Mouse (Mus musculus) stomach, embryonic 15.5 days (tissue): ENCODE measurements at regions not wholly inside any gene's neighbourhood (a gene's known extent, or its start where the extent isn't known, plus 50 kb on each side); places are given as distances from the start of the nearest gene placed in this dataset.
A peak's percentile ranks its signal among the peaks of the same experiment; 100 is the strongest.

ENCODE experiments used
- ATAC-seq: fragments of 200-750 bp; cut with Nextera tagmentation; 2 replicates; pipeline ENCODE4 v1.8.0; 2017; ENCODE audit warnings: low read depth, moderate number of reproducible peaks, moderate TSS enrichment; ENCODE audit not compliant: insufficient read depth, low FRiP score
- H3K27ac ChIP-seq: fragments of 300-500 bp; sonication (generic); 2 replicates; pipeline ENCODE4 v1.5.1; 2015; ENCODE audit warnings: mild to moderate bottlenecking, inconsistent platforms
- H3K27me3 ChIP-seq: fragments of 300-500 bp; sonication (generic); replicated peaks from 2 replicates; pipeline ENCODE4 v1.6.1; 2015; ENCODE audit warnings: inconsistent platforms
- H3K36me3 ChIP-seq: fragments of 300-500 bp; sonication (generic); 2 replicates; pipeline ENCODE4 v1.6.1; 2015; ENCODE audit warnings: inconsistent platforms
- H3K4me1 ChIP-seq: fragments of 300-500 bp; sonication (generic); 2 replicates; pipeline ENCODE4 v1.6.1; 2015; ENCODE audit warnings: inconsistent platforms
- H3K4me2 ChIP-seq: fragments of 300-500 bp; sonication (generic); 2 replicates; pipeline ENCODE4 v1.6.1; 2015; ENCODE audit warnings: mild to moderate bottlenecking, inconsistent platforms
- H3K4me3 ChIP-seq: fragments of 300-500 bp; sonication (generic); replicated peaks from 2 replicates; pipeline ENCODE4 v1.5.1; 2015; ENCODE audit warnings: inconsistent platforms
- H3K9ac ChIP-seq: fragments of 300-500 bp; sonication (generic); 2 replicates; pipeline ENCODE4 v1.6.1; 2015; ENCODE audit warnings: inconsistent platforms
- H3K9me3 ChIP-seq: fragments of 300-500 bp; sonication (generic); 2 replicates; pipeline ENCODE4 v1.6.1; 2016; ENCODE audit warnings: inconsistent platforms
- WGBS: fragments of 180-500 bp; shearing (Covaris S2); methylation state at CpG from one replicate; pipeline ENCODE4 v1.1.7; 2015; 5-methylcytosine and 5-hydroxymethylcytosine counted together

DNA sequence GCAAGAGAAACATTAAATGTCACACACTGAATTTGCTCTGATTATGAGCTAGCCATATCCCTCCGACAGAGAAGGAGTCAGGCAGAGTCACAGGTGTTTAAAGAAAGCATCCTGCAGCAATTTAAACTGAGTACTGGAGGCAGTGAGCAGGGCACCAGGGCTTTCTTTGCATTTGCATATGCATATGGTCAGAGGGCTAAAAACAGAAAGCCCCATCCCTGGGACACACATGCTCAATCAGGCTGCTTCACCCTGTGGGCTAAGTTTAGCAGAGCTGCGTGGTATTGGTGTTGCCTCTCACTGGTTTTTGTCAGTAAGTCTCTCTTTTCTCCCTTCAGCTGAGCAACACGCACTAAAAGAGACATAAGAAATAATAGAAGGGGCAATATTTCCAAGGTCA, 289.9 kb upstream of the Rps6ka3 start:
- no peak overlapping the region for H3K4me3 ChIP-seq
- ATAC-seq = no peak
- no peaks in the 10 kb centered on the region for H3K9me3 ChIP-seq
- no peaks in the 10 kb centered on the region for H3K4me1 ChIP-seq
- no peak overlapping the region for H3K9ac ChIP-seq
- WGBS = 66% methylated on average over 3 of the region's 3 CpGs
- no peaks in the 10 kb centered on the region for H3K27me3 ChIP-seq
- H3K36me3 ChIP-seq = no peaks in the 10 kb centered on the region
- H3K27ac ChIP-seq = no peak overlapping the region
- no peak overlapping the region for H3K4me2 ChIP-seq

DNA sequence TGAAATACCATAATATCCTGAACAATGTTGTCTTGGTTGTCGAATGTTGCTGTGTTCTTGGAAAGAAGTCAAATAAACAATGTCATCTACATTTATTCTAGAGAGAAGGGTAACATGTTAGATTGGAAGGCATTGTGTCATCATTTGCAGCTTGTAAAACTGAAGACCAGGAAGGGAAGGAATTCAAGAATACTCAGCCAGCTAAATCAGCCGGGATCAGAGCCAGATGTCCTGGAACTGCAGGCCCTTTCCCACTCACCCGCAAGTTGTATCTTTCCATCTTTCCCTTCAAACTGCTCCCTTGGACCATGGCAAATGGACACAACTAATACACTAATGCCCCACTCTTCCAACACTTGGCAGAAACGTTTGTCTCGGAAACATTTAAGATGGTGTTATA, 288.7 kb upstream of the Rps6ka3 start:
- Histone ChIP-seq H3K4me3 (no peak overlapping the region), H3K36me3 (no peaks in the 10 kb centered on the region), H3K27ac (no peak overlapping the region), H3K27me3 (no peaks in the 10 kb centered on the region), H3K9ac (no peak overlapping the region), H3K9me3 (no peaks in the 10 kb centered on the region), H3K4me2 (no peak overlapping the region), H3K4me1 (no peaks in the 10 kb centered on the region)
- no peak for ATAC-seq
- 54% methylated on average over 5 of the region's 5 CpGs for WGBS

- WGBS = 30% methylated on average over 14 of the region's 14 CpGs
- Histone ChIP-seq H3K9ac (no peak overlapping the region), H3K27ac (no peak overlapping the region), H3K4me2 (peak overlapping the region; percentile 13; the same call in 1 of the 2 replicates), H3K36me3 (no peaks in the 10 kb centered on the region), H3K4me3 (no peak overlapping the region), H3K4me1 (no peaks in the 10 kb centered on the region), H3K27me3 (no peaks in the 10 kb centered on the region), H3K9me3 (no peaks in the 10 kb centered on the region)
- no peak for ATAC-seq
Measured at GRCm38 (mm10) chrX:158921838-158922450, 288.2 kb upstream of the Rps6ka3 start.

DNA sequence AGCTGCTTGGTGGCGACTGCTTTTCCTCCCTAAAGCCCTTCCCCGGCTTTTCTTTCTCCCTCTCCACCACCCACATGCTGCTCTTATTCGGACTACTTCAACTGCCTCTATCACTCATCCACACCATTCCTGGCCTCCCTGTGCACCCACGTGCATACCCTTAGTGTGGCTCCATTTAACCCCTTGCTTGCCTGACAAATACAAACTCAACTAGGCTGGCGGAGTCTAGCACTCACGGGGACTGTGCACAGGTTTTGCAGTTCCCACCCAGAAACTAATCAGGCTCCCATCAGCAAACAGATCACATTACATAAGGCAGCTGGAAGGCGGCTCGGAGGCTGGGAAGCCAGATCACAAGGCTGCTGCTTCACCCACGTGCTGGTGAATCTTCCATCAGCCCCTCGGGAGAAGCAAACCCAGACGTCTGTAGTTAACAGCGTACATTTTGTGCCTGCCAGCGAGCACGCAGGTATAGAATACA, 287.0 kb upstream of the Rps6ka3 start:
- no peaks in the 10 kb centered on the region for H3K9me3 ChIP-seq
- ATAC-seq = peak; percentile 14; the same call in 1 of the 2 replicates
- no peaks in the 10 kb centered on the region for H3K36me3 ChIP-seq
- no peaks in the 10 kb centered on the region for H3K27me3 ChIP-seq
- no peak overlapping the region for H3K27ac ChIP-seq
- H3K9ac ChIP-seq = no peak overlapping the region
- peak overlapping the region; percentile 39 for H3K4me2 ChIP-seq
- no peaks in the 10 kb centered on the region for H3K4me1 ChIP-seq
- 19% methylated on average over 14 of the region's 14 CpGs for whole genome bisulfite sequencing
- H3K4me3 ChIP-seq = no peak overlapping the region; the same call in 1 of the 2 replicates

DNA sequence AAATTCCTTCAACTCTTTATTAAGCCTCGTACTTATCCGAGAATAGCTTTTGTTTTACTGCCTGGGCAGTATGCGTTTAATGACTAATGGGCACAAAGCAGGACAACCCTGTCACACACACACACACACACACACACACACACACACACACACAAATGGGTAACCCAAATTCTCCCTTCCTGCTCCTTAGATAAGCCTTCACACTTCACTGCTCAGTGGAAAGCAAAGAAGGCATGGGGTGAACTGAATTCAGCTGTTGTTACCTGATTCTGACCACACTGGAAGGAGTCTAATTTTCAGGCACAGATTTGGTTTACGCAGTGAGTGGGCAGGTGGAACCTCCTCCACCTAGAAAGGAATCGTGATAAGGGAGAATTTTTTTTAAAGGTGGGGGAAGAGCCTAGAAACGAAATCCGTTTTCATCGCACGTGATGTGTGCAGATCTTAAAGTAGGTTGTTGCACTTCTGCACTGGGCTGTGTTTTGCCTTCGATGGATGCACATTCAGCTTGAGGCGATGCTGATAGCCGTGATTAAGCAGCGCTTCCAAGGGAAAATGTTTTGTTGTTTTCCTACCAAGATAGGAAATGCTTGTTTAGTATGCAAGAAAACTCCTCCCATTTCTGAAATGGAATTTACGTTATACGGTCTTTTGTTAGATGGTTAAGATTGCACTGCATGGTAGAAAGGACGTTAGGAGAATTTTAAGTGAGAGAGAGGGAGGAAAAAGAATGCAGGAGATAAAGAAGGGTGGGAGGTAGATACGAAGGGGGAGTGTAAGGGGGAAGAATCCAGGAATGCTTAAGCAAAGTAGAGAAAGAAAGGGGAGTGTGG, 286.2 kb upstream of the Rps6ka3 start:
- H3K9me3 ChIP-seq = no peaks in the 10 kb centered on the region
- no peak overlapping the region for H3K27ac ChIP-seq
- no peaks in the 10 kb centered on the region for H3K27me3 ChIP-seq
- no peaks in the 10 kb centered on the region for H3K4me1 ChIP-seq
- no peak overlapping the region; the same call in 1 of the 2 replicates for H3K4me3 ChIP-seq
- ATAC-seq = no peak
- H3K9ac ChIP-seq = no peak overlapping the region
- H3K36me3 ChIP-seq = no peaks in the 10 kb centered on the region
- 42% methylated on average over 17 of the region's 17 CpGs for WGBS
- H3K4me2 ChIP-seq = peak overlapping the region; percentile 39

DNA sequence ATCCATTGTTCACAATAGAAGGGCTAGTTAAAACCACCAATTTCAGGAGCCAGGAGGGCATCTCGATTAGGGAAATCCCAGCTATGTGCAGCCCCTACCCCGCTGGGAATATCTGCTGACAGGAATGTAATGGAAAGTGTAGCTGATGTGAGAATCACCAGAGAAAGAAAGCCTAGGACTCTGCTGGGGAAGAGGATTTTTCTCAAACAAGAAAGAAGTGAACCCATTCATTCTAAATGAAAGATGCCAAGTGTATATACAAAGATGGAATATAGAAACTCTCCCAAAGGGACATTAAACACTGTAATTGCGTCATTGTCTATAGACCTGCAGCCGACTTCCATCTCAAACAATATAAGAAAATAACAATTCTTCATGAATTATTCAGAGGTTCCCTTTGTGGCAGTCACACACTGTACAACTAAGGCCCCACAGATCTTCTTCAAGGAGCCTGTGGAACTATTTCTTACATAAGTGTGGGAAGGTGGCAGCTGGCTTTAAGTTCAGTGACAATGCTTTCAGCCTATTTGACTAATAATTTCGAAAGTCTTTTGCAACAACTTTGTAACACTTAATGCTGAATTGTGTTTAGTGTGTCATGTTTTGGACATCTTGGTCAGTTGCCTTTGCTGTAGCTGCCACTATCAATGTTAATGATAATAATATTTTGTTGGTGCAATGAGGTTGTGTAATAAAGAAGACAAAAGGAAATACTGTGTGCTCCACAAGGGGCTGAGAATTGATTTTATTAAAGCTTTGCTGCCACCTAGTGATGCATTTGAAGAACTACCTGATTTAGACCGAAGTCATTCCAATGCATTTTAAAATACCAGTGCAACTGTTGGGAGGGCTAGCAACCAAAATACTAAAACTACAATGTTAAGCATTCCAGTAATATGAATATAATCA, 285.4 kb upstream of the Rps6ka3 start:
- no peak for ATAC-seq
- Histone ChIP-seq H3K4me3 (no peak overlapping the region), H3K9me3 (no peaks in the 10 kb centered on the region), H3K4me2 (no peak overlapping the region), H3K4me1 (no peaks in the 10 kb centered on the region), H3K27me3 (no peaks in the 10 kb centered on the region), H3K36me3 (no peaks in the 10 kb centered on the region), H3K9ac (no peak overlapping the region), H3K27ac (no peak overlapping the region)
- 38% methylated on average over 6 of the region's 6 CpGs for WGBS

DNA sequence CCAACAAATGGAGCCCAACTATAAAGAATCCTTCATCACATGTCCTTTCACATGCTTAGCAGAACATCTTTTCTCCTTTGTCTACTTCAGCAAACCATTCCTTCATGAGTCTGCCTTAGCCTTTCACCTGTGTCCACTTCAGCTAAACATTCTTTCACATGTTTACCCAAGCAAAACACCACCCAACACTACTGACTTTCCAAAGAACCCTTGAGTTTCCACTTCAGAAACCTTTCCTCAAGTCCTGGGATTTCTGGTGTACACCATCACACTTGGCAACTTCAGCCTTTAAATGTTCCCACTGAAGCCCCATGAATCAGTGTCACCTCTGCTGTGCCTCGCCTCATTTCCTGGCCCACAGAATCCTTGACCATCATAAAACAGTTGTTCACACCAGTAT, 278.2 kb upstream of the Rps6ka3 start:
- Histone ChIP-seq H3K9me3 (no peaks in the 10 kb centered on the region), H3K4me1 (no peaks in the 10 kb centered on the region), H3K27me3 (no peaks in the 10 kb centered on the region), H3K36me3 (no peaks in the 10 kb centered on the region), H3K4me3 (no peak overlapping the region), H3K9ac (no peak overlapping the region), H3K4me2 (no peak overlapping the region), H3K27ac (no peak overlapping the region)
- ATAC-seq = no peak
- WGBS = 67% methylated on average over 1 of the region's 1 CpGs

- H3K27ac ChIP-seq = no peak overlapping the region
- H3K9me3 ChIP-seq = no peaks in the 10 kb centered on the region
- H3K9ac ChIP-seq = no peak overlapping the region
- no peak overlapping the region for H3K4me2 ChIP-seq
- H3K36me3 ChIP-seq = no peaks in the 10 kb centered on the region
- 70% methylated on average over 4 of the region's 4 CpGs for WGBS
- no peak for ATAC-seq
- no peaks in the 10 kb centered on the region for H3K27me3 ChIP-seq
- no peak overlapping the region for H3K4me3 ChIP-seq
- no peaks in the 10 kb centered on the region for H3K4me1 ChIP-seq
Measured at GRCm38 (mm10) chrX:158947191-158947590, 262.9 kb upstream of the Rps6ka3 start.

GRCm38 (mm10) chrX:158971726-158972125, 238.4 kb upstream of the Rps6ka3 start:
- Histone ChIP-seq H3K27ac (no peak overlapping the region), H3K4me3 (no peak overlapping the region), H3K4me2 (no peak overlapping the region), H3K9ac (no peak overlapping the region), H3K27me3 (no peaks in the 10 kb centered on the region), H3K4me1 (no peaks in the 10 kb centered on the region), H3K9me3 (no peaks in the 10 kb centered on the region), H3K36me3 (no peaks in the 10 kb centered on the region)
- WGBS = 64% methylated on average over 5 of the region's 5 CpGs
- no peak for ATAC-seq

- no peak for ATAC-seq
Measured at GRCm38 (mm10) chrX:158976648-158977047, 233.5 kb upstream of the Rps6ka3 start.

DNA sequence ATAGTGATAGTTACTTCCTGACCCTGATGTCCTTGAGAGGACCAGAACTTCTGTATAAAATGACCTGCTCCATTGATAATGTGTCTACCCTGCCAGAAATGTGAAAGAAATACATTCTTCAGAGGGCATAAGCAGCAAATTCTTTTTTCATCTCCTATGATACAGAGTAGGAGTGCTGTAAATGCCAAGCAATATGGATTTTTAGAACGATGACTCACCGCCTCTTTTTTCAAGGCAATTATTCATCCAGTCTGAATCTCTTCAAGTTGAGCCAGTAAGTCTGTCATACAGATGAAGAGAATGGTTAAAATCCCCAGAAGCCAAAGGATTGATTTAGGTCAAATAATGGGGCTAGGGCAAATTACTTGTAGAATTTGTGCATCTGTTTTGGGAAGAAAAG, 225.4 kb upstream of the Rps6ka3 start:
- H3K27me3 ChIP-seq = no peaks in the 10 kb centered on the region
- no peak for ATAC-seq
- H3K4me2 ChIP-seq = no peak overlapping the region
- no peaks in the 10 kb centered on the region for H3K4me1 ChIP-seq
- H3K27ac ChIP-seq = no peak overlapping the region
- no peaks in the 10 kb centered on the region for H3K36me3 ChIP-seq
- no peak overlapping the region for H3K9ac ChIP-seq
- 68% methylated on average over 2 of the region's 2 CpGs for WGBS
- no peak overlapping the region for H3K4me3 ChIP-seq
- no peaks in the 10 kb centered on the region for H3K9me3 ChIP-seq

More at GRCm38 (mm10) chrX:158976648-158977047, 233.5 kb upstream of the Rps6ka3 start:
- H3K36me3 ChIP-seq = no peaks in the 10 kb centered on the region
- no peak overlapping the region for H3K9ac ChIP-seq
- H3K9me3 ChIP-seq = no peaks in the 10 kb centered on the region
- no peak overlapping the region for H3K4me2 ChIP-seq
- no peaks in the 10 kb centered on the region for H3K27me3 ChIP-seq
- no peak overlapping the region for H3K27ac ChIP-seq
- WGBS = 45% methylated on average over 5 of the region's 5 CpGs
- H3K4me3 ChIP-seq = no peak overlapping the region
- H3K4me1 ChIP-seq = no peaks in the 10 kb centered on the region
